Mouse (Mus musculus): ENCODE data around the gene Hmgxb4. TPM values are rescaled to one million over a fixed set of nuclear protein-coding genes. Genes with fewer than 3 reads are reported as not detected.

Hmgxb4 gene
- polyA plus RNA-seq, 1 experiment from 2014 or later = 51.2 TPM

Other genes starting within 250 kb of the Hmgxb4 start
- gene Isx, start 120.2 kb upstream of the Hmgxb4 start, polyA plus RNA-seq (2015; fragmentation: Nextera tagmentation; extraction: Ambion mirVana) = not detected in 2 replicates
- gene Tom1, start 40.3 kb downstream of the Hmgxb4 start, polyA plus RNA-seq (2015; fragmentation: Nextera tagmentation; extraction: Ambion mirVana) = 16.9 and 20.1 TPM in 2 replicates
- 11.3 and 12.8 TPM in 2 replicates for gene Hmox1, start 100.3 kb downstream of the Hmgxb4 start, polyA plus RNA-seq (2015; fragmentation: Nextera tagmentation; extraction: Ambion mirVana)
- 132 and 151 TPM in 2 replicates for gene Mcm5, start 116.2 kb downstream of the Hmgxb4 start, polyA plus RNA-seq (2015; fragmentation: Nextera tagmentation; extraction: Ambion mirVana)
- gene Rasd2, start 220.6 kb downstream of the Hmgxb4 start, polyA plus RNA-seq (2015; fragmentation: Nextera tagmentation; extraction: Ambion mirVana) = 0.18 and 0.31 TPM in 2 replicates

Data from forebrain, embryonic 13.5 days (tissue).